Mouse (Mus musculus) liver, adult (tissue): ENCODE data around the gene Tspan17.

Experiments used
- GATA4 ChIP-seq: IDR thresholded peaks from 2 replicates; pipeline ENCODE4 v1.6.1; 2014; ENCODE audit warnings: mild to moderate bottlenecking, low read length; ENCODE audit not compliant: insufficient replicate concordance

The Tspan17 gene

DNA sequence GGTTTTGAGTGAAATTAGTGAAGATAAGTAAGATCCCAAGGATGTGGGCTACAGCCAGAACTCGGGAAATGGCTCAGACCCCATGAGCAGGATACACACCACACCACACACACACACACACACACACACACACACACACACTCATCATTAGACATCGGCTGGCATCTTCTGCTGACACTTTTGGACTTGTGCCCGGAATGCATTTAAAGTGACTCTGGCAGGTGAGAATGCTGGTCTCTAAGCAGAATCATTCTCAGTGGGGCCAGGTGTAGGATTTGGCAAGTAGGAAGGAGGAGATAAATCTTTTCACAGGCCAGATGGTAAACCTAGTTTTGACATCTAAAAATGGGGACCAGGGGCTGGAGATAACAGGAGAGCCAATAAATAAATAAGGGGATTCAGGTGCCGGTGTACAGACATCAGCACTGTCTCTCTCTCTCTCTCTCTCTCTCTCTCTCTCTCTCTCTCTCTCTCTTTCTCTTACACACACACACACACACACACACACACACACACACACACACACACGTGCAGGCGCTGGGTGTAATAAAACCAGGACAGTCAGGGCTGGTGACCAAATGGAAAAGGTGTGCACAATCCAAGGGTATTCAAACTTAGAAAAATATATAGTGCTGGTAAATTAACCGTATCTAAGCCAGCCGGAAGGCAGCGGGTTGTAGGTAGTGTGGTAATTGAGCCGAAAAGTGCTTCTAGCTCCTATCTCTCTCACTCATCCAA is 31.9 kb upstream of the Tspan17 start:
- no peak for TF ChIP-seq GATA4

DNA sequence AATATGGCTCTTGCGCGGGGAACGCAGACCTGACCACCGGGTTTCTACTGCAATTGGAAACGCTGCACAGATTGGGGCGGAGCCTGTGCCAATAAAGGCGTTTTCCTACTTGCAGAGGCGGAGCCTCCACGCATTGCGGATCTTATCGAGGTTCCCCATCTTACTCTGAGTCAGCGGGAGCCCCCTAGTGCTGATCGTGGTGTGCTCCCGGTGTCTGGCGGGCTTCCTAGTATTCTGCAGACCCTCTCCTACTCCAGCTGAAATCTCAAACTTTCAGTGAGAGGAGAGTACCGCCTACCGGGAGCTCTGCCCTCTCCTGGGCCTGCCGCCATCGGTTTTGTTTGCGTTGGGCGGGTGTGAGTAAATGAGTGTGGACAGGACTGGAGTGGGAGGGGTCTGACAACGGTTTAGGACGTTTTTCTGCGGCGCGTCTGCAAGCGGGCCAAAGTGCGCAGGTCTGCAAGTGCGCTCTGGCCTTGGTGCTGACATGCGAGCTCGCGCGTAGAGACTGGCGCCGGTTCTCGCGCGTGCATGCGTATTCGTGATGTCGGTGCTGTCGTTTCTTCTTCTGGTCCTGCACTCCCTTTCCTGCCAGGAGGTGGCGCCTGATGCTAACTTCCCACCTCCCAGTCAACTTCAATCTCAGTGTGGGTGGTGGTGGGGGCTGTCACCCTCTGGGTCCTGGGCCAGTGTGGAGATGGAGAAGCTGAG is 31.0 kb upstream of the Tspan17 start:
- TF ChIP-seq GATA4, result no peak

DNA sequence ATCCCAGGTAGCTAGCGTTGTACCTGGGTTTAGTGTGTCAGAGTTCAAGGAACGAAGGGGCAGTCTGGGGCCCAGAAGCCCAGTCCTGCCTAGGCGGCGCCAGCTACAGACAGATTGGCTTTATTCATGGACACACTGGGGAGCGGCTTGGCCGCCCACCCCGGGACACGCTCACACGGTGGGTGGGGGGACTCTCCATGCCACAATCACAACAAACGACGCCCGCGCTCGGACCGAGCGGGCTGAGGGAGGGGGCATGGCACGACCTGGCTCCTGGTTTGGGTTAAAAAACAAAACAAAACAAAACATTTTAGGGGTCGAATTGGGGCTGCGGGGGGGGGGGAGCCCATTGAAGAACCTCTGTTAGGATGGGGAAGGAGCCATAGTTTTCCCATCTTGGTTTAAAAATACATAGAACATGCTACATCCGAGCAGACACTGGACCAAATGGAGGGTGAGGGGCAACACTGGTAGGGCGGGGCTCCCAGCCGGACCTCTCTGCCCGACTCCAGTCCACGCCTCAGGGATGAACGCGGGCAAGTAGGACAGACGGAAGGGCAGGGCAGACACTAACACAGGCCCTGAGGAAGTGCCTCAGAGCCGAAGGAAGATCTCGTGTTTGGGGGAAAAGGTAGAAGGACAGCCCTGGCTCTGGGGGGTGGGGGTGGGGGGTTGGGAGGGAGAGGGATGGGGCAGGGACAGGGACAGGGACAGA is 30.3 kb upstream of the Tspan17 start:
- TF ChIP-seq GATA4, result no peak

DNA sequence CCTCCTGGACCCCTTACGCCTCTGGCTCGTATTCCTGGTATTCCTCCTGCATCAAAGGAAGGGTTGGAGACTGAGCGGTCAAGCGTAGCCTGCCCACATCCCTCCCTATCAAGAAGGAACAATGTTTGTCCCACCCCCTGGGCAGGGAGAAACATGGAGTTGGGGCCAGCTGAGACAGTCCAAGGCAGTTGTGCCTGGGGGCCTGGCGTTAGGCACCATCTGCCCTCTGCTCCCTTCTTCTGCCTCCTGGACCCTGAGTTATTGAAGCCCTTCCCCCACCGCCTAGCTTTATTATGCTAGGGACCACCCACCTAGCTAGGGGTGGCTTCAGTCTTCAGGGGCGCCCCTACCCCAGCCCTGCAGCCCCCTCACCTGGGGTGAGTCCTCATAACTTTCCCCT is 29.7 kb upstream of the Tspan17 start:
- TF ChIP-seq GATA4, result no peak

DNA sequence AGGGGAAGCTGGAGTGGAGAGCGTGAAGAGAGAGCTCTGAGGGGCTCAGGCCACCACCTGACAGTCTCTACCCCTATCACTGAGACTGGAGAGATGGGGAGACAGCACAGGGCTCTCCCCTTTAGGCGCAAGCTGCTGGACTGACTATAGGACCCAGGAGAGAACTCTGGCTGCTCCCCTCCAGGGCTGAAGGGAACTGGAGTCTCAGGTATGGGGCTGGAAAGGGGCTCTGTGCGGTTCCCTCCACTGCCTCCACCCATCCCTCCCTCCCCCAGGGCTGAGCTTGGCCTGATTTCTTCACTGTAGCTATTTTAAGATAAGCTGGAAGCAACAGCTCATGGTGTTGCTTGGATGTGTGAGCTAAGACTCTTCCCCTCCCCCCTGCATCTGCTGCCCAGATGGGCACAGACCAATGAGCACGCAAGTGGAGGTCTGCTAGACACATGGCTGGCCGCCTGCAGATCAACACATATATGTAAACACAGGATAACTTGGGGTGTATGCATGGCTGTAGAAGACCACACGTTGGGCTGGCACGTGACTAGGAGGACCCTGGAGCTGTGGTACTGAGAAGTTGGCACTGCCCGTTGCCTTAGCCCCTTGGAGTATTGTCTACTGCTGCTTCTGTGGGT is 28.9 kb upstream of the Tspan17 start:
- TF ChIP-seq GATA4, result no peak

- TF ChIP-seq GATA4, result no peak
These were observed 28.3 kb upstream of the Tspan17 start for GRCm38 (mm10) chr13:54760906-54761305.

- no peak for TF ChIP-seq GATA4
These were observed 23.6 kb upstream of the Tspan17 start for GRCm38 (mm10) chr13:54765281-54766191.

- no peak for TF ChIP-seq GATA4
These were observed 22.9 kb upstream of the Tspan17 start, which contains the start of gene Sncb for GRCm38 (mm10) chr13:54766192-54766768. Gene Sncb (minus strand): TSS chr13:54766595.

GRCm38 (mm10) chr13:54767012-54767411 is 22.2 kb upstream of the Tspan17 start:
- no peak for TF ChIP-seq GATA4

GRCm38 (mm10) chr13:54780592-54780991 is 8.6 kb upstream of the Tspan17 start:
- TF ChIP-seq GATA4, result no peak

DNA sequence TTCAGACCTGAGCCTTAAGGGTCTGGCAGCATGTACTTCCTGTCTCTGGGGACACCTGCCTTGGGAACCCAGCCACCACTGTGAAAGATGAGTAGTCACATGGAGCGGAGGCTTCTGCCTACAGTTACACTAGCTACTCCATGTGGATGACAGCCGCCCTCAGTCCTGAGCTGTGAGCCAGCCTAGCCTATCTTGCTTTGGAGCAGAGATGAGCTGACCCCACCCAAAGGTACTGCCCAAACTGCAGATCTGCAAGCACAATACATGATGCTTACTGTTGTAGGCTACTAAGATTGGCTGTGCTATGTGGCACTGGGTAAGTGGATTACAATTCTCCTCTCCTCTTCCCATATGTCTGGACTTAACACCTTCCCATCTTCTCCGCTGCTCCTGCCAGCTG is 8.1 kb upstream of the Tspan17 start:
- TF ChIP-seq GATA4, result no peak

GRCm38 (mm10) chr13:54783235-54783634 is 5.9 kb upstream of the Tspan17 start:
- TF ChIP-seq GATA4, result no peak

DNA sequence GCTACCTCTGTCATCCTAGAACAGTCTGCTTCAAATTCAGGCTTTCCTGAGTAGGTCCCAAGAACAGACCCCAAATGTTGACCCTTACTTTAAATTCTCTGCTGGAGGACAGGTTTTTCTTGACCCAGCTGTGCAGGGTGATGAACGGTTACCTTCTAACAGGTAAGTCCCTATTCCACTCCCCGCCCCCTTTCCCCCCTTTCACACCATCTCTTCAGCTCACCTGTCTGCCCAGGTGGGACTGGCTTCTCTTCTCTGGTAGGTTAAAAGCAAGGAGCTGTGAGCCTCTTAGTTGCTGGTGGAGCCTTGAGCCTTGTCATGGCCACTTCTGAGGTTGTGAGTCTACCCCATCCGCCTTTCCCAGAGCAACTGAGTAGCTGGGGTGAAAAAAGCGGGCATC is 5.5 kb upstream of the Tspan17 start, which contains the start of gene Eif4e1b:
Gene Eif4e1b, plus strand, starts transcription at position 301 of the 400 bp plus-strand sequence.
- TF ChIP-seq GATA4, result no peak
